Mouse (Mus musculus): Measurements from ENCODE around the gene Gm28845. TPM values are rescaled to one million over a fixed set of nuclear protein-coding genes. Genes with fewer than 3 reads are reported as not detected.

The Gm28845 gene
- not detected for total RNA-seq (2021)
- long read RNA-seq, experiment 1: 0 reads
- long read RNA-seq, experiment 2, partial matches to known transcripts: 0 of 1 reads
- long read RNA-seq, experiment 2, other reads (novel, unspliced or antisense): 1 of 1 reads

DNA sequence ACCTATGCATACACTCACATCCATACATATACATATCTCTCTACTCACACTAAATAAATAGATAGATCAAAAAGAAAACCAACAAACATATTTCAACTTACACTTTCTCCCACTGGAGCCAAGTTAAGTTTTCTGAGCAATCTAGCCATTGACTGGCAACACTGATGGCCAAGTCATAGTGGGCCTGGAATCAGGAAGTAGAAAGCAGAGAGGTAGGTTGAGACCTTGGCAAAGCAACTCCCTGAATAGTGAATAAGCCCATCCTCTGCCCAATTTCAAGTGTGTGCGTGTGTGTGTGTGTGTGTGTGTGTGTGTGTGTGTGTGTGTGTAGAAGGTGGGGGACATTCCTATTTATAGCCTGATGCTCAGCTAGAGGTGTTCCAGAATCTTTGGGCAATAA, at the start of gene Gm28845:
Gm28845 (minus strand) TSS at position 121 of the 400 bp plus-strand sequence.
- intact Hi-C loops (cut with DNase I): no loop called here
- DNase-seq: no peak

GRCm38 (mm10) chr1:65167496-65167895, 48.1 kb upstream of the Gm28845 start:
- DNase-seq: no peak
- intact Hi-C loops (cut with DNase I): no loop called here

- intact Hi-C loops (cut with DNase I): loop anchor here (5.0 kb wide), 1 partner anchor 50 kb away; no protein-coding TSS in a partner anchor
Observed at GRCm38 (mm10) chr1:65162210-65162609, 42.9 kb upstream of the Gm28845 start.

DNA sequence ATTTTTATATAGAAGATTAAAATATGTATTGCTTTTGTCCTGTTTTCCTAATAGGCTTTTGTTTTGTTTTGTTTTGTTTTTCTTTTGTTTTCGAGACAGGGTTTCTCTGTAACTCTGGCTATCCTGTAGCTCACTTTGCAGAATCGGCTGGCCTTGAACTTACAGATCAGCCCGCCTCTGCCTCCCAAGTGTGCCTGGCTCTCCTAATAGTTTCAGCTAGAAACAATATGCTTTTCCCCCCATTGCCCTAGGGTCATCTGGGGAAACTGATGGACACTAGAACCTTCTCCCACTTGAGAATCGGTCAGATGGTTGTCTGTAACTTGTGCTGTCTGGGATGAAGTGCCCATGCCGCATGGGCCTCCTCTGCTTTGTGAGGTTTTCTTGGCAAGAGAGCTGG, 36.8 kb upstream of the Gm28845 start:
- DNase-seq: no peak
- intact Hi-C loops (cut with DNase I): no loop called here

More at GRCm38 (mm10) chr1:65162210-65162609, 42.9 kb upstream of the Gm28845 start:
- no peak for DNase-seq

GRCm38 (mm10) chr1:65154814-65155213, 35.5 kb upstream of the Gm28845 start:
- no peak for DNase-seq

DNA sequence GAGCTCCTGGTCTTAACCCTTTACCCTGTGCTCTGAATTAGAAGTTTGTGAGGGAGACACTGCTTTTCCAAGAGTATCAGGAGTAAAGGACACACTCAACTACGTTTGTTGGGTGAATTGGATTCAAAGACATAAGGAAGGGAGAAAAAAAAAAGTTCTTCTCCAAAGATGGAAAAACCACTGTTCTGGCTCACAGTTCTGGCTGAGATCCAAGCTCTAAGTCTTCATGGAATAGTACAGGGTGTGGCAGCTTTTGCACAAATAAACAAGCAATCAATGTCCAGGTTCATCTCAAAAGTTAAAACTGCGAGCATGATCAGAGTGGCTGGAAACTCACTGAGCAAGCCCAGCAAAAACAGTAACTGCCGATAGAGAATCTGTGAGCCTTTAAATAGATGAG, 28.6 kb upstream of the Gm28845 start:
- intact Hi-C loops (cut with DNase I): no loop called here
- DNase-seq: no peak

More at GRCm38 (mm10) chr1:65154814-65155213, 35.5 kb upstream of the Gm28845 start:
- intact Hi-C loops (cut with DNase I): no loop called here

- intact Hi-C loops (cut with DNase I): no loop called here
- no peak for DNase-seq
Observed at GRCm38 (mm10) chr1:65147326-65147725, 28.0 kb upstream of the Gm28845 start.

GRCm38 (mm10) chr1:65146601-65147000, 27.2 kb upstream of the Gm28845 start:
- intact Hi-C loops (cut with DNase I): no loop called here
- DNase-seq: no peak

- intact Hi-C loops (cut with DNase I): no loop called here
- DNase-seq: no peak
Observed at GRCm38 (mm10) chr1:65144783-65145182, 25.4 kb upstream of the Gm28845 start.

GRCm38 (mm10) chr1:65137560-65137959, 18.2 kb upstream of the Gm28845 start:
- no peak for DNase-seq
- intact Hi-C loops (cut with DNase I): no loop called here

- DNase-seq: no peak
- intact Hi-C loops (cut with DNase I): no loop called here
Observed at GRCm38 (mm10) chr1:65132833-65133232, 13.5 kb upstream of the Gm28845 start.

DNA sequence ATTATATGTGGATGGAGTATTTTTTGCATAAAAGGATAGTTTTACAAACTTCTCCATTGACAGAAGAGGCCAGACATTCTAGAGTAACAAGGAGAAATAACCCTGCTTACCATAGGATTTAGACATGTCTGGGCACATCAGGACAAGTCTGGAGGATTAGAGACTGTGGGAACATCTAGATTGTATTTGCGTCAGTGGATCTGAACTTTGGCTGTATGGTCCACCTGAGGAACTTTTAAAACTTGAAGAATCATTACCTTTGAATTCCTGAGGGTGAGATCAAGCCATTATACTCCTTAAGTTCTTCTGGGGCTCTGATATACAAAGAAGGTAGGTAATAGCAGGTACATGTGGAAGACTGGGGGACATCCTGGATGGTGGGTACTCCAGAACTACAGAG, 12.3 kb upstream of the Gm28845 start:
- intact Hi-C loops (cut with DNase I): no loop called here
- DNase-seq: no peak

GRCm38 (mm10) chr1:65130226-65130625, 10.9 kb upstream of the Gm28845 start:
- DNase-seq: no peak
- intact Hi-C loops (cut with DNase I): no loop called here

GRCm38 (mm10) chr1:65129634-65130180, 10.3 kb upstream of the Gm28845 start:
- intact Hi-C loops (cut with DNase I): no loop called here
- no peak for DNase-seq

- intact Hi-C loops (cut with DNase I): no loop called here
- no peak for DNase-seq
Observed at GRCm38 (mm10) chr1:65122574-65123372, 3.4 kb upstream of the Gm28845 start, which contains the start of gene D630023F18Rik. Gene D630023F18Rik, minus strand, starts transcription at chr1:65123214.

DNA sequence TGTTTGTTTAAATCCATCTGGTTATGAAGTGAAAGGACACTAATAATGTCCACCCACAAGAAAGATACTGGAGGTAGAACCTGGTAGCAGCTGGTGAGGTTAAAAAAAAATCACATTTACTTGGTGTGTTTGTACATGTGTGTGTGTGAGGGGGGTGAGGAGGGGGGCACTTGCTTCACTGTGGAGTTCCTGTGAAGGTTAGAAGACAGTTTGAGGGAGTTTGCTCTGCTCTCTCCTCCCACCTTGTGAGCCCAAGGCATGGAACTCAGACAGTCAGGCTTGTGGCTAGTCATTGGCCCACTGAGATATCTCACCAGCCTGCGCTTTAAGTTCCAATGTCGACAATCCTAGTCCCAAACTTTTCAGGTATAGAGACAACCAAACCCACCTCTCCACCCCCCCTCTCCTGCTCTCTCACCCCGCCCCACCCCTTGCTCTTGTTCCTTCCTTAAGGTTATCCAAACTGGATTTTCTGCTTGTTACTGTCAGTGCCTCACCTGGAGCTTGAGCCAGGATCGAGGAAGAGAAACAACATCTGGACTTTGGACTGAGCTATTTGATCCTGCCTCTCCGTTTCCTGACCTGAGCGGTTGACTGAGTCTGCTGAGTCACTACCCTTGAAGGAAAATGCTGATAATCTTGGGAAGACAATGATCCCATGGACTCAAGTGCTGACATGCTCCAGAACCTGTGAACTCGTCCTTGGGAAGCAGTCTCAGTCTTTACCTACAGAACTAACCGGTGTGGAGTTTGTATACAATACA, 1.0 kb downstream of the Gm28845 start:
- DNase-seq: no peak

DNA sequence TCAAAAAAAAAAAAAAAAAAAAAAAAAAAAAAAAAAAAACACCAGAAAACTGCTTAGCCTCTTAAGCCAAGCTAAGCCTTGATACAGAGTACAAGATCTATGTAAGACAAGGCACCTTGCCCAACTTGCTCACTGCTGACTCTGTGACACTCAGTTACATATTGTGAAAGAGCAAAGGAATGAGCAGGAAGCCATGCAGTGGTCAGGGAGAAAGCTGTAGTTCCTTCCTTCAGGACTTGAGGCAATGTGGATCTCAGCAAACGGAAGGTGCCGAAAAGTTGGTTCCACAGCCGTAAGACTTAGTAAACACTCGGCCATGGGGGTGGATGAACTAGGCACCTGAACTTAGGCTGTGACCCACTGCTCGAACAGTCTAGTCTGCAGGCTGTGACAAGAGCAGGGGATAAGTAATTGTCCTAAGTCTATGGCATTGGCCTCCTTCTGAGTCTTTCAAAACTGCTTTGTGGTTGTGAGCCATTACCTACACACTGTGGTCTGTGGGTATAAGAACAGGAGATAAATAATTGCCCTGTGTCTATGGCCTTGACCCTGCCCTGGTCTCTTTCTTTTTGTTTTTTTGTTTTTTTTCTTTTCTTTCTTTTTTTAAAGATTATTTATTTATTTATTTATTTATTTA, 5.7 kb downstream of the Gm28845 start:
- intact Hi-C loops (cut with DNase I): loop anchor here (5.0 kb wide), 1 partner anchor 49 kb away; no protein-coding TSS in a partner anchor
- DNase-seq: no peak

More for the DNA sequence above, 1.0 kb downstream of the Gm28845 start:
- intact Hi-C loops (cut with DNase I): no loop called here

DNA sequence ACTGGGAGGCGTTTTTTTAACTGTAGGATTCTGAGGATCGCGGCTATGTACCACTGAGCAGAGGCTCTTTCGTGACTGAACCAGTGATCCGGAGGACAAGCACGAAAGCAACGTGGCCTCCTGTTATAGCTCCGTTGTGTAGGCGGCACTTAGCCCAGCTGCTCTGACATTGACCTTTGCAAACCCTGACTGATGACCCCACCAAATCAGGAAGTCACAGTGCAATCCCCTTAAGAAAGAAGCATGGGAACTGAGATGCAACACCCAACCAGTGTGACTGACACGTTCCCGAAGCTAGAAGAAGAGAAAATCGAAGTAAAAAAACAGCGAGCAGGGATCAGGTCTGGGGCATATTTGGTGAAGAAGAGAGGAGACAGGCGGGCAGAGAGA, 6.6 kb downstream of the Gm28845 start:
- no peak for DNase-seq
- intact Hi-C loops (cut with DNase I): loop anchor here (5.0 kb wide), 1 partner anchor 49 kb away; no protein-coding TSS in a partner anchor

GRCm38 (mm10) chr1:65112031-65112806, 7.1 kb downstream of the Gm28845 start:
- intact Hi-C loops (cut with DNase I): loop anchor here (5.0 kb wide), 1 partner anchor 50 kb away; no protein-coding TSS in a partner anchor
- DNase-seq: peak in 1 of 2 experiments; percentile 65

All from gastrocnemius, postnatal 36 days (tissue).